Mouse (Mus musculus) midbrain, embryonic 10.5 days (tissue): ENCODE data around the gene Usp39. TPM values are rescaled to one million over a fixed set of nuclear protein-coding genes. Genes with fewer than 3 reads are reported as not detected.
A peak's percentile ranks its signal among the peaks of the same experiment; 100 is the strongest.

Experiments used
- DNase-seq: peaks from one replicate; pipeline ENCODE4 v3.0.0-alpha.2; 2017; ENCODE audit warnings: low spot score
- H3K27ac ChIP-seq: fragments of 300-500 bp; sonication (generic); replicated peaks from 2 replicates; pipeline ENCODE4 v1.5.1; 2016; ENCODE audit warnings: mild to moderate bottlenecking
- H3K27me3 ChIP-seq: fragments of 300-500 bp; sonication (generic); 2 replicates; pipeline ENCODE4 v1.6.1; 2016; ENCODE audit warnings: low read depth, mild to moderate bottlenecking; ENCODE audit not compliant: poor library complexity, severe bottlenecking
- H3K36me3 ChIP-seq: fragments of 300-500 bp; sonication (generic); 2 replicates; pipeline ENCODE4 v1.6.1; 2016; ENCODE audit warnings: mild to moderate bottlenecking, moderate library complexity
- H3K4me1 ChIP-seq: fragments of 300-500 bp; sonication (generic); 2 replicates; pipeline ENCODE4 v1.6.1; 2016
- H3K4me3 ChIP-seq: fragments of 300-500 bp; sonication (generic); 2 replicates; pipeline ENCODE4 v1.5.1; 2016; ENCODE audit warnings: mild to moderate bottlenecking, moderate library complexity
- H3K9me3 ChIP-seq: fragments of 300-500 bp; sonication (generic); replicated peaks from 2 replicates; pipeline ENCODE4 v1.6.1; 2016; ENCODE audit warnings: mild to moderate bottlenecking
- WGBS: fragments of 180-500 bp; shearing (Covaris S2); methylation state at CpG from one replicate; pipeline ENCODE4 v1.1.7; 2016; 5-methylcytosine and 5-hydroxymethylcytosine counted together
- polyA plus RNA-seq: library from polyadenylated mRNA; unstranded; fragments of >200 nt; fragmentation: Nextera tagmentation; extraction: Ambion mirVana; gene quantifications from 2 replicates; pipeline ENCODE4 v1.2.1, GENCODE M21; 2016

Usp39 gene
- 80.1 and 89.3 TPM in 2 replicates for polyA plus RNA-seq

GRCm38 (mm10) chr6:72345074-72345567, at the start of gene Usp39:
TSS of gene Usp39 (minus strand) at chr6:72345184.
- H3K4me1 ChIP-seq, result peaks cover 46% of the 10 kb centered on the region
- no peaks in the 10 kb centered on the region for H3K27me3 ChIP-seq
- DNase-seq, result peak; percentile 93
- H3K9me3 ChIP-seq, result no peaks in the 10 kb centered on the region
- H3K4me3 ChIP-seq, result peak within 1 kb of the TSS; percentile 87
- 1% methylated on average over 30 of the region's 30 CpGs for WGBS
- peak within 1 kb of the TSS; percentile 93 for H3K27ac ChIP-seq
- H3K36me3 ChIP-seq, result peaks cover 38% of the 10 kb centered on the region

DNA sequence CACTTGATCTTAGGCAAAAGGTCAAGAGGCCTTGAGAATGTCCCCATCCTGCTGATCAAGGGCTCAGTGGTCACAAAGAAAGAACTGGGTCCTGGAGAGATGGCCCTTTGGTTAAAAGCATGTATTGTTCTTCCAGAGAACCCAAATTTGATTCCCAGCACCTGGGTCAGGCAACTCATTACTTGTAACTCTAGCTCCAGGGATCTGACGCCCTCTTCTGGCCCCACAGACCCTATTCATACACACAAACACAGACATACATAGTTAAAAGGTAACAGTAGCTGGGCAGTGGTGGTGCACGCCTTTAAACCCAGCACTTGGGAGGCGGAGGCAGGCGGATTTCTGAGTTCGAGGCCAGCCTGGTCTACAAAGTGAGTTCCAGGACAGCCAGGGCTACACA, 47.4 kb upstream of the Usp39 start:
- peaks cover 26% of the 10 kb centered on the region for H3K4me1 ChIP-seq
- 86% methylated on average over 5 of the region's 5 CpGs for WGBS

GRCm38 (mm10) chr6:72390795-72391521, 46.0 kb upstream of the Usp39 start:
- DNase-seq, result peak; percentile 52
- peak overlapping the region; percentile 83 for H3K27ac ChIP-seq
- H3K4me3 ChIP-seq, result peak overlapping the region; percentile 56
- peaks cover 26% of the 10 kb centered on the region for H3K4me1 ChIP-seq
- no peaks in the 10 kb centered on the region for H3K9me3 ChIP-seq
- peaks cover 30% of the 10 kb centered on the region for H3K27me3 ChIP-seq
- WGBS, result 11% methylated on average over 12 of the region's 12 CpGs
- H3K36me3 ChIP-seq, result no peaks in the 10 kb centered on the region

More for the DNA sequence above, 47.4 kb upstream of the Usp39 start:
- Histone ChIP-seq H3K27me3 (peaks cover 30% of the 10 kb centered on the region), H3K9me3 (no peaks in the 10 kb centered on the region), H3K27ac (no peak overlapping the region), H3K36me3 (no peaks in the 10 kb centered on the region), H3K4me3 (no peak overlapping the region)
- no peak for DNase-seq

- peak; percentile 59 for DNase-seq
- Histone ChIP-seq H3K27me3 (peaks cover 28% of the 10 kb centered on the region), H3K9me3 (no peaks in the 10 kb centered on the region), H3K36me3 (no peaks in the 10 kb centered on the region), H3K4me1 (peaks cover 26% of the 10 kb centered on the region), H3K27ac (peak within 1 kb of the TSS; percentile 83), H3K4me3 (peak within 1 kb of the TSS; percentile 56)
- WGBS, result 2% methylated on average over 33 of the region's 33 CpGs
These were observed 45.2 kb upstream of the Usp39 start, which contains the start of gene Vamp8 for GRCm38 (mm10) chr6:72389941-72390771. TSS of gene Vamp8 (minus strand) at chr6:72390703.

- peak overlapping the region; percentile 83 for H3K27ac ChIP-seq
- 33% methylated on average over 13 of the region's 13 CpGs for WGBS
These were observed 44.5 kb upstream of the Usp39 start for GRCm38 (mm10) chr6:72389471-72389940.

DNA sequence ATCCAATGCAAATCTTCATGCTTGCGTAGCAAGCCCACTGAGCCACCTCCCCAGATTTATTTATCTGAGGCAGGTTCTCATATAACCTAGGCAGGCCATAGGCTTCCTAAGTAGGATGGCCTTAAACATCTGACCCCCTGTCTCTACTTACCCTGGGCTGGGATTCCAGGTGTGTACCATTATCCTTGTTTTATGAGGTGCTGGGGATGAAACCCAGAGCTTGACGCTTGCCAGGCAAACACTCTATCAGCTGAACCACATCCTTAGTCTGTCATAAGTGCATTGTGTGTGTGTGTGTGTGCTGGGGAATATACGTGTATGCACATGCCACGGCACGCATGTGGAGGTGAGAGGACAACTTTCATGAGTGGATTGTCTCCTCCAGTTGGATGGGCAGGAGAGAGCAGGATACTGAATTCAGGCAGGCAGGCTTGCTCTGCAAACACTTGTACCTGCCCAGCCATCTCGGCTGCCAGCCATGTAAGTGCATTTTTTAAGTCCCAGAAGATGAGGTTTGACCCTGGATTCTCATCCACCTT, 43.9 kb upstream of the Usp39 start:
- Histone ChIP-seq H3K4me1 (peaks cover 26% of the 10 kb centered on the region), H3K36me3 (no peaks in the 10 kb centered on the region), H3K4me3 (no peak overlapping the region), H3K27ac (no peak overlapping the region), H3K27me3 (peaks cover 25% of the 10 kb centered on the region), H3K9me3 (no peaks in the 10 kb centered on the region)
- 86% methylated on average over 6 of the region's 6 CpGs for WGBS
- DNase-seq, result no peak

More at GRCm38 (mm10) chr6:72389471-72389940, 44.5 kb upstream of the Usp39 start:
- Histone ChIP-seq H3K27me3 (peaks cover 25% of the 10 kb centered on the region), H3K36me3 (no peaks in the 10 kb centered on the region), H3K4me3 (peak overlapping the region; percentile 56), H3K4me1 (peaks cover 26% of the 10 kb centered on the region), H3K9me3 (no peaks in the 10 kb centered on the region)
- peak; percentile 21 for DNase-seq

GRCm38 (mm10) chr6:72388266-72388665, 43.3 kb upstream of the Usp39 start:
- H3K4me1 ChIP-seq, result peaks cover 25% of the 10 kb centered on the region
- peaks cover 25% of the 10 kb centered on the region for H3K27me3 ChIP-seq
- DNase-seq, result no peak
- 71% methylated on average over 10 of the region's 10 CpGs for WGBS
- H3K4me3 ChIP-seq, result no peak overlapping the region
- no peaks in the 10 kb centered on the region for H3K9me3 ChIP-seq
- no peak overlapping the region for H3K27ac ChIP-seq
- no peaks in the 10 kb centered on the region for H3K36me3 ChIP-seq

GRCm38 (mm10) chr6:72387816-72388215, 42.8 kb upstream of the Usp39 start:
- Histone ChIP-seq H3K27ac (no peak overlapping the region), H3K27me3 (peaks cover 25% of the 10 kb centered on the region), H3K9me3 (no peaks in the 10 kb centered on the region), H3K4me3 (no peak overlapping the region), H3K4me1 (peaks cover 23% of the 10 kb centered on the region), H3K36me3 (no peaks in the 10 kb centered on the region)
- DNase-seq, result no peak
- 77% methylated on average over 3 of the region's 3 CpGs for WGBS

DNA sequence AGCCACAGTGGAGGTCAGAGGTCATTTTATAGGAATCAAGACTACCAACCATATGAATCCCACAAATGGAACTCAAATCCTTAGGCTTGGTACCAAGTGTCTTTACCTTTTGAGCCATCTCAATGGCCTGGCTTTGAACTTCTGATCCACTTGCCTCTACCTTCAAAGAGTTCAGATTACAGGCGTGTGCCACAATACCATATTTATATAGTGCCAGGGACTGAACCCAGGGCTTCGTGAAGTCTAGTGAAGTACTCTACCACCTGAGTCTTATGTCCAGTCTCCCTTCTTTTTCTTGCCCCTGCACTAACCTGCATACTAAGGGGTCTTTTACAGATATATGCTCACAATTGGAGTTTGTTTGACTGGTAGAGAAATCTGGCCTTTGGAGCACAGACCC, 41.6 kb upstream of the Usp39 start:
- no peaks in the 10 kb centered on the region for H3K36me3 ChIP-seq
- no peaks in the 10 kb centered on the region for H3K9me3 ChIP-seq
- 96% methylated on average over 2 of the region's 2 CpGs for WGBS
- no peak overlapping the region for H3K27ac ChIP-seq
- no peak for DNase-seq
- H3K27me3 ChIP-seq, result peaks cover 31% of the 10 kb centered on the region
- H3K4me3 ChIP-seq, result no peak overlapping the region
- H3K4me1 ChIP-seq, result peaks cover 23% of the 10 kb centered on the region

DNA sequence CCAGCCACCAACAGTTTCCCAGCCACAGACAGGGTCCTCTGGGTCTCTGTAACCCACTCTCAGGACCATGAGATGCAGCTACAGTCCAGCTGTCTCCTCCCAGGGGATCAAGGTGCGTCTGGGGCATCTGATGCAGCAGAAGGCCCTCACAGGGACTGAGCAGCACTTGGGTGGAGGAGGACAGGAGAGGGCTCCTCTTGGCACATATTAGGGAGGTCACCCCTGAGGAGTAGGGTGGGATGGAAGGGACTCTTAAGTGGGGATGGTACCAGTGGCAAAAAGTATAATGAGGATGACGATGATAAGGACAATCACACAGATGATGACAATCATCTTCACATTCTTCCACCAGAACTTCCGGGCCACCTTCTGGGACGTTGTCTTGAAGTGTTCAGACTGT, 40.3 kb upstream of the Usp39 start:
- no peaks in the 10 kb centered on the region for H3K9me3 ChIP-seq
- H3K4me1 ChIP-seq, result peaks cover 14% of the 10 kb centered on the region
- peaks cover 35% of the 10 kb centered on the region for H3K27me3 ChIP-seq
- H3K27ac ChIP-seq, result no peak overlapping the region
- H3K4me3 ChIP-seq, result no peak overlapping the region
- DNase-seq, result no peak
- WGBS, result 90% methylated on average over 4 of the region's 4 CpGs
- H3K36me3 ChIP-seq, result no peaks in the 10 kb centered on the region

- Histone ChIP-seq H3K4me3 (no peak overlapping the region), H3K9me3 (no peaks in the 10 kb centered on the region), H3K36me3 (no peaks in the 10 kb centered on the region), H3K27ac (no peak overlapping the region), H3K4me1 (peaks cover 8% of the 10 kb centered on the region), H3K27me3 (peaks cover 35% of the 10 kb centered on the region)
- 95% methylated on average over 7 of the region's 7 CpGs for WGBS
- DNase-seq, result no peak
These were observed 39.0 kb upstream of the Usp39 start for GRCm38 (mm10) chr6:72383952-72384351.

- WGBS, result 83% methylated on average over 6 of the region's 6 CpGs
- Histone ChIP-seq H3K9me3 (no peaks in the 10 kb centered on the region), H3K4me1 (peaks cover 8% of the 10 kb centered on the region), H3K27me3 (peaks cover 38% of the 10 kb centered on the region), H3K27ac (no peak overlapping the region), H3K4me3 (no peak overlapping the region), H3K36me3 (no peaks in the 10 kb centered on the region)
- DNase-seq, result no peak
These were observed 38.3 kb upstream of the Usp39 start for GRCm38 (mm10) chr6:72383142-72383820.
